Mouse (Mus musculus): ENCODE results near the gene Sorcs2. TPM values are rescaled to one million over a fixed set of nuclear protein-coding genes. Genes with fewer than 3 reads are reported as not detected.

The Sorcs2 gene
- total and polyA plus RNA-seq, 3 experiments, result 0.42 to 1.6 (median 0.46) TPM

- Histone ChIP-seq H3K4me3 (replicated peaks in 1 of 3; ENCODE audit: low read depth in 2 of 3, low read length in 2 of 3, poor library complexity in 1 of 3) (no peak overlapping the region), H3K36me3 (replicated peaks in 1 of 2; ENCODE audit: control insufficient read depth in 1 of 2, insufficient read depth in 1 of 2, low read length in 1 of 2) (no peaks in the 10 kb centered on the region), H3K27me3 (replicated peaks) (peaks cover 97% of the 10 kb centered on the region), H3K27ac (ENCODE audit: insufficient read depth, low read depth) (no peak overlapping the region), H3K4me1 (ENCODE audit: control insufficient read depth in 1 of 2, insufficient read depth in 2 of 2) (no peaks in the 10 kb centered on the region), H3K79me2 (replicated peaks; ENCODE audit: control insufficient read depth, extremely low read depth, insufficient read depth, poor library complexity, severe bottlenecking) (no peaks in the 10 kb centered on the region), H3K4me2 (ENCODE audit: insufficient read depth, low read depth, poor library complexity, severe bottlenecking) (no peak overlapping the region), H3K9ac (ENCODE audit: insufficient read depth, low read depth) (no peak overlapping the region), H3K9me3 (replicated peaks; ENCODE audit: low read length) (no peaks in the 10 kb centered on the region)
- in situ Hi-C loops (cut with MboI; ENCODE audit: low pct_ligation_motif_present, low pct_unique_long_range_greater_than_20kb, low sequenced_read_pairs) (no loop called here), dilution Hi-C loops (cut with MboI; ENCODE audit: extremely low pct_ligation_motif_present, extremely low pct_unique_long_range_greater_than_20kb, low sequenced_read_pairs) (no loop called here)
- no peak for TF ChIP-seq SMC3 (IDR thresholded peaks at IDR 0.05; ENCODE audit: low read depth, low read length)
- DNase-seq (ENCODE audit: extremely low read depth), result no peak
Observed at GRCm38 (mm10) chr5:36298049-36298448, 99.9 kb downstream of the Sorcs2 start.

GRCm38 (mm10) chr5:36297246-36297645 is 100.7 kb downstream of the Sorcs2 start:
- in situ Hi-C loops (cut with MboI; ENCODE audit: low pct_ligation_motif_present, low pct_unique_long_range_greater_than_20kb, low sequenced_read_pairs) (no loop called here), dilution Hi-C loops (cut with MboI; ENCODE audit: extremely low pct_ligation_motif_present, extremely low pct_unique_long_range_greater_than_20kb, low sequenced_read_pairs) (no loop called here)
- Histone ChIP-seq H3K4me1 (ENCODE audit: control insufficient read depth in 1 of 2, insufficient read depth in 2 of 2) (no peaks in the 10 kb centered on the region), H3K9me3 (replicated peaks; ENCODE audit: low read length) (no peaks in the 10 kb centered on the region), H3K4me3 (replicated peaks in 1 of 3; ENCODE audit: low read depth in 2 of 3, low read length in 2 of 3, poor library complexity in 1 of 3) (no peak overlapping the region), H3K79me2 (replicated peaks; ENCODE audit: control insufficient read depth, extremely low read depth, insufficient read depth, poor library complexity, severe bottlenecking) (no peaks in the 10 kb centered on the region), H3K27ac (ENCODE audit: insufficient read depth, low read depth) (no peak overlapping the region), H3K36me3 (replicated peaks in 1 of 2; ENCODE audit: control insufficient read depth in 1 of 2, insufficient read depth in 1 of 2, low read length in 1 of 2) (no peaks in the 10 kb centered on the region), H3K4me2 (ENCODE audit: insufficient read depth, low read depth, poor library complexity, severe bottlenecking) (no peak overlapping the region), H3K27me3 (replicated peaks) (peaks cover 97% of the 10 kb centered on the region), H3K9ac (ENCODE audit: insufficient read depth, low read depth) (no peak overlapping the region)
- no peak for TF ChIP-seq USF1 (IDR thresholded peaks at IDR 0.05; ENCODE audit: low read depth, low read length)
- no peak for TF ChIP-seq ZC3H11A (IDR thresholded peaks at IDR 0.05; ENCODE audit: low read depth, low read length)
- no peak for TF ChIP-seq ZMIZ1 (IDR thresholded peaks at IDR 0.05; ENCODE audit: low read depth, low read length)
- TF ChIP-seq MEF2A (IDR thresholded peaks at IDR 0.05; ENCODE audit: borderline replicate concordance, low read depth, low read length), result no peak
- TF ChIP-seq POLR2AphosphoS2 (IDR thresholded peaks at IDR 0.05; ENCODE audit: low read depth, low read length), result no peak
- no peak for TF ChIP-seq KAT2A (IDR thresholded peaks at IDR 0.05; ENCODE audit: insufficient replicate concordance, low read length)
- no peak for TF ChIP-seq HCFC1 (IDR thresholded peaks at IDR 0.05; ENCODE audit: low read depth, low read length)
- no peak for TF ChIP-seq SIN3A (IDR thresholded peaks at IDR 0.05; ENCODE audit: low read length)
- TF ChIP-seq RAD21 (IDR thresholded peaks at IDR 0.05; ENCODE audit: low read depth, low read length), result no peak
- TF ChIP-seq NRF1 (IDR thresholded peaks at IDR 0.05; ENCODE audit: low read depth, low read length), result no peak
- no peak for TF ChIP-seq BHLHE40 (IDR thresholded peaks at IDR 0.05; ENCODE audit: low read depth, low read length)
- TF ChIP-seq JUN (IDR thresholded peaks at IDR 0.05; ENCODE audit: insufficient read depth, low read depth, low read length), result no peak
- no peak for DNase-seq (ENCODE audit: extremely low read depth)

All from CH12.LX (cell line).